Mouse (Mus musculus): ENCODE measurements around the gene Zzz3. TPM values are rescaled to one million over a fixed set of nuclear protein-coding genes. Genes with fewer than 3 reads are reported as not detected.

Gene Zzz3
- polyA plus RNA-seq, 1 experiment, result 77.3 TPM

DNA sequence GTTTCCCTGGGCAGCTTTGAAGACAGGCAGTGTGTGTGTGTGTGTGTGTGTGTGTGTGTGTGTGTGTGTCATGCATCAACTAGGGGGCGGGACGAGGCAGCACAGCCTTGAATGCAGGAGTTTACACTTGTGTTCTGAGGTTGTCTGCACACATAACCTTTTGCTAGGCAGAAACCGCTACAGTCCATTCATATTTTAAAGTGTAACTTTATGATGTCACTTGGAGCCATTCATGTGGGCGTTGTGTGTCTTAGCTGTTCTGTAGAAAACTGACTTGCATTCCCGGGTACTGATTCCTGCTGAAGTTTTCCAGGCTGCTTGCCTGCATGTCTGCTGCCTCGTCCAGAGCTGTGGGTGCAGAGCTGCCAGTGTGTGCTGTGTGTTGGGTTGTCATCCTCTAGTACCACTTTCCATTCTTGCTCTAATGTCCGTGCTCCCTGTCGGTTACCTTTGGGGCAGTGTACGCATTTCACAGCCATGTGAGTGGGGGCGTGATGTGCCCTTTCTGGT lies 66.8 kb downstream of the Zzz3 start:
- no peak for TF ChIP-seq POLR2A (IDR thresholded peaks at IDR 0.05; ENCODE audit: low read depth, low read length)
- no peak for TF ChIP-seq CTCF (IDR thresholded peaks at IDR 0.05; ENCODE audit: borderline replicate concordance, insufficient read depth, low read length)
- no peak overlapping the region for H3K4me3 ChIP-seq (ENCODE audit: insufficient read depth, low read length)
- peaks cover 11% of the 10 kb centered on the region for H3K4me1 ChIP-seq (ENCODE audit: control insufficient read depth, insufficient read depth, low read length)
- H3K27ac ChIP-seq (ENCODE audit: insufficient read depth, low read length), result peak overlapping the region; percentile 28; the same call in 1 of the 2 replicates

DNA sequence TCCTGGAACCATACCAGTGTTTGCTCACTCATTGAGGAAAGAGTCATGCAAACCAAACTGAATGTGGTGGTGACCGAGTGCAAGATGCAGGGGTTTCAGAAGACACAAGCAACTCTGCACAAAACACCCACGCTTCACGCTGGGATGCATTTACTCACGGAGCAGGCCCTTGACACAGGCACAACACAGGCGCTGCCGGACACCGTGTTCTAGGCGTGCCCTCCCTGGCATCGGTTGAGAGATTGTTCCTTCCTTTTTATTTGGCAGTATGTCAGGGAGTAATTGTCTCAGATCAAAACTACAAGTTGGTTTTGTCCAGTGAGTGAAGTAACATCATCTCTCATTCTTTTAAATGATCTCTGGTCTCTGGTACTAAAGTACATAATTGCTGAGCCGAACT lies 67.6 kb downstream of the Zzz3 start:
- Histone ChIP-seq H3K4me1 (ENCODE audit: control insufficient read depth, insufficient read depth, low read length) (peaks cover 11% of the 10 kb centered on the region), H3K27ac (ENCODE audit: insufficient read depth, low read length) (no peak overlapping the region), H3K4me3 (ENCODE audit: insufficient read depth, low read length) (no peak overlapping the region)
- TF ChIP-seq POLR2A (IDR thresholded peaks at IDR 0.05; ENCODE audit: low read depth, low read length), result no peak
- TF ChIP-seq CTCF (IDR thresholded peaks at IDR 0.05; ENCODE audit: borderline replicate concordance, insufficient read depth, low read length), result no peak

DNA sequence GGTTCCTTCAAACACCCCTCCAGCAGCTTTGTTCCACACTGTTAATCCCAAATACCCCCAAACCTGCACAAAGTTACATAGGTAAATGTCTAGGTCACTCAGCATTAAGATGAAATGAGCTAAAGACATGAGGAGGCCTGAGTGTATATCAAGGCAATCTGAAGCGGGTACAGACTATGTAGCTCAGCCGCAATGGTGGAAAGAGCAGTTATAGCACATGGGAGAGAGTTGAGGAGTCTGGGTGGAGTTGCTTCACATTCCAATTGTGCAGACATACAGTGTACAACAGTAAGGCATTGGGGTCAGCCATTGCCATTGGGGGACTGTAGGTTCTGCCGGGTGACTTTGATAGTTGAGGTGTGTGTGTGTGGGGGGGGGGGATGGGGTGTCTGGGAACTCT lies 69.2 kb downstream of the Zzz3 start:
- Histone ChIP-seq H3K4me1 (ENCODE audit: control insufficient read depth, insufficient read depth, low read length) (peaks cover 17% of the 10 kb centered on the region), H3K27ac (ENCODE audit: insufficient read depth, low read length) (no peak overlapping the region), H3K4me3 (ENCODE audit: insufficient read depth, low read length) (no peak overlapping the region)
- no peak for TF ChIP-seq CTCF (IDR thresholded peaks at IDR 0.05; ENCODE audit: borderline replicate concordance, insufficient read depth, low read length)
- no peak for TF ChIP-seq POLR2A (IDR thresholded peaks at IDR 0.05; ENCODE audit: low read depth, low read length)

DNA sequence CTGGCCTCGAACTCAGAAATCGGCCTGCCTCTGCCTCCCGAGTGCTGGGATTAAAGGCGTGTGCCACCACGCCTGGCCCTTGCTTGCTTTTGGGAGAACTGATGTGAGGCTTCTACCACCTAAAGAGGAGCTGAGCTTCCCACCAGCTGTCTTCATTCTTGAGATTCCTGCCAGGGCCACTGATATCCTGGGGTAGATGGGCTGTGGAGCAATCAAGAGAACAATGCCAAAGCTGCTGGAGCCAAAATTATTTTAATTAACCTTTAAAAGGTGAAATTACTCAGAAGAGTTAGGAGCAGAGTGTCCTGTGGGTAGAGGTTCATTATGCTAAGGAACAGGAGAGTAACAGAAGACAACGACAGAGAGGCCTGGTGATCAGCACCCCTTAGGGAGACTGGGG lies 70.1 kb downstream of the Zzz3 start:
- Histone ChIP-seq H3K4me3 (ENCODE audit: insufficient read depth, low read length) (no peak overlapping the region), H3K4me1 (ENCODE audit: control insufficient read depth, insufficient read depth, low read length) (peaks cover 17% of the 10 kb centered on the region), H3K27ac (ENCODE audit: insufficient read depth, low read length) (no peak overlapping the region)
- TF ChIP-seq CTCF (IDR thresholded peaks at IDR 0.05; ENCODE audit: borderline replicate concordance, insufficient read depth, low read length) (no peak), POLR2A (IDR thresholded peaks at IDR 0.05; ENCODE audit: low read depth, low read length) (no peak)

DNA sequence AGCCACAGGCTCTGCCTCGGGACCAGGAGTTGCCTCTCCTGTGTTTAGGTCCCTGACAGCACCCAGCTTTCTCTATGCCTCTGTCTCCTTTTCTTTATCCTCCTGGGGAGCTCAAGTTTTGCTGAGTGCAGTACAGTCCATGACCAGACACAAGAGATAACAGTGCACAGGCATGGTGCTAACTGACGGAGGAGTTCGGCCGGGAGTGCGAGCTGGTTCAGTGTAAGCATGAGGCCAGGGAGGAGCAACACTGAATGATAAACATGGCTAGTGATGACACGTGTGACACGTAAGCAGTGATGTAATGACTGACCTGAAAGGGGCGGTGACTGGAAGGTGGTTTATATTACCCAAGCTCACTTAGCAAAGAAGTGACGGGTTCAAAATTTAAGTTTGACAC lies 71.6 kb downstream of the Zzz3 start:
- Histone ChIP-seq H3K4me1 (ENCODE audit: control insufficient read depth, insufficient read depth, low read length) (peaks cover 10% of the 10 kb centered on the region), H3K27ac (ENCODE audit: insufficient read depth, low read length) (no peak overlapping the region), H3K4me3 (ENCODE audit: insufficient read depth, low read length) (no peak overlapping the region)
- TF ChIP-seq CTCF (IDR thresholded peaks at IDR 0.05; ENCODE audit: borderline replicate concordance, insufficient read depth, low read length), result no peak
- no peak for TF ChIP-seq POLR2A (IDR thresholded peaks at IDR 0.05; ENCODE audit: low read depth, low read length)

DNA sequence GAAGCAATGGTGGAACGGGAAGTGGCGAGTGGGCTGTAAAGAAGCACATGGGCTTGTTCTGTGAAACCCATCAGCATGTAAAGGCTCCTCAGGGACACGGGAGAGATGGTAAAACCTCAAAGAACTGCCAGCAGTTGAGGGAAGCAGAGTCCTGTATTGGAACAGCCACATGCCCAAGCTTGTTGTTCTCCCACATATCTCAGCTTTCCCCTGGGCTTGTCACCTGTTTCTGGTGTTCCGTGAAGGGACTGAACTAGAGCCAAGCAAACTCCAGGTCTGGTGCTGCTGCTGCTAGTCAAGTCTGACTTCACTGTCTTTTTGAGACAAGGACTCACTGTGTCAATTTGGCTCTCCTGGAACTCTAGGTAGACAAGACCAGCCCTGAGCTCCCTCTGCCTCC lies 72.0 kb downstream of the Zzz3 start:
- Histone ChIP-seq H3K27ac (ENCODE audit: insufficient read depth, low read length) (no peak overlapping the region), H3K4me3 (ENCODE audit: insufficient read depth, low read length) (no peak overlapping the region), H3K4me1 (ENCODE audit: control insufficient read depth, insufficient read depth, low read length) (peaks cover 7% of the 10 kb centered on the region)
- TF ChIP-seq CTCF (IDR thresholded peaks at IDR 0.05; ENCODE audit: borderline replicate concordance, insufficient read depth, low read length) (no peak), POLR2A (IDR thresholded peaks at IDR 0.05; ENCODE audit: low read depth, low read length) (no peak)

DNA sequence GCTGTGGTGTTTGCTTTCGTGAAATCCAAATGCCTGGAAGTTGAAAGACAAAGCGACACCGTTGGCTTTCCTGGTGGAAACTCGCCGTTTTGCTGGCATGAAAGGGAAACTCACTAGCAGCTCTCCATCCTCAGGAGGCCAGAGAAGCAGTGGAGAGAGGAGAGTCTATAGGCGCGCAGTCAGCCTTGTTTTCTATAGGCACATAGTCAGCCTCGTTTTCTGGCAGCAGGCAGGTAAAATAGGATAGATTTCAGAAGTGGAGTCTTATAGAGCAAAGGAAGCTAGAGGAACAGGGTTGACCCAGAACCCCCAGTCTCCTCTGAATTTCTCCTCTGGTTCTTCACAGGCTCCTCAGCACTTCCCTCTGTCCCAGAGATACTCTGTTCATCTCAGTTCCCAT lies 72.8 kb downstream of the Zzz3 start:
- peaks cover 7% of the 10 kb centered on the region for H3K4me1 ChIP-seq (ENCODE audit: control insufficient read depth, insufficient read depth, low read length)
- TF ChIP-seq CTCF (IDR thresholded peaks at IDR 0.05; ENCODE audit: borderline replicate concordance, insufficient read depth, low read length), result no peak
- no peak for TF ChIP-seq POLR2A (IDR thresholded peaks at IDR 0.05; ENCODE audit: low read depth, low read length)
- no peak overlapping the region for H3K27ac ChIP-seq (ENCODE audit: insufficient read depth, low read length)
- H3K4me3 ChIP-seq (ENCODE audit: insufficient read depth, low read length), result no peak overlapping the region

DNA sequence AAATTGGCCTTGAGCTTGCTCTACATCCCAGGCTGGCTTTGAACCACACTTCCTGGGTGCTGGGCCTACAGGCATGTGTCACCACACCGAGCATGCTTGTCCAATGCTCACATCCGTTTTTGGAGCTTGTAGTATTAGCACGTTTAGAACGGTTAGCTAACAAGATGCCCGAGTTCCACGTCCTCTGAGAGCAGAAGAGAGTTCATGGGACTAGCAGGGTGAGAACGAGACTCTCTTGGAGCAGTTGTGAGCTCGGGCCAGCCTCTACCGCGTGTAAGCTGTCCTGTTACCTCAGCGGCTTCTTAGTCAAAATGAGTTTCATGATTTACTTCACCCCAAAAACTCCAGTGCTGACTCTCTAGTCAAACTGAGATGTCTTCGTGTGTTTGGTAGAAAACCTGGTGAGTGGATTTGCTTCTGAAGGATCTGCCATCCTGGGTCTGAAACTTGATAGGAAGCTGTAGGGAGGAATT lies 73.3 kb downstream of the Zzz3 start:
- H3K27ac ChIP-seq (ENCODE audit: insufficient read depth, low read length), result peak overlapping the region; percentile 50
- TF ChIP-seq POLR2A (IDR thresholded peaks at IDR 0.05; ENCODE audit: low read depth, low read length) (no peak), CTCF (IDR thresholded peaks at IDR 0.05; ENCODE audit: borderline replicate concordance, insufficient read depth, low read length) (no peak)
- H3K4me1 ChIP-seq (ENCODE audit: control insufficient read depth, insufficient read depth, low read length), result peaks cover 7% of the 10 kb centered on the region

DNA sequence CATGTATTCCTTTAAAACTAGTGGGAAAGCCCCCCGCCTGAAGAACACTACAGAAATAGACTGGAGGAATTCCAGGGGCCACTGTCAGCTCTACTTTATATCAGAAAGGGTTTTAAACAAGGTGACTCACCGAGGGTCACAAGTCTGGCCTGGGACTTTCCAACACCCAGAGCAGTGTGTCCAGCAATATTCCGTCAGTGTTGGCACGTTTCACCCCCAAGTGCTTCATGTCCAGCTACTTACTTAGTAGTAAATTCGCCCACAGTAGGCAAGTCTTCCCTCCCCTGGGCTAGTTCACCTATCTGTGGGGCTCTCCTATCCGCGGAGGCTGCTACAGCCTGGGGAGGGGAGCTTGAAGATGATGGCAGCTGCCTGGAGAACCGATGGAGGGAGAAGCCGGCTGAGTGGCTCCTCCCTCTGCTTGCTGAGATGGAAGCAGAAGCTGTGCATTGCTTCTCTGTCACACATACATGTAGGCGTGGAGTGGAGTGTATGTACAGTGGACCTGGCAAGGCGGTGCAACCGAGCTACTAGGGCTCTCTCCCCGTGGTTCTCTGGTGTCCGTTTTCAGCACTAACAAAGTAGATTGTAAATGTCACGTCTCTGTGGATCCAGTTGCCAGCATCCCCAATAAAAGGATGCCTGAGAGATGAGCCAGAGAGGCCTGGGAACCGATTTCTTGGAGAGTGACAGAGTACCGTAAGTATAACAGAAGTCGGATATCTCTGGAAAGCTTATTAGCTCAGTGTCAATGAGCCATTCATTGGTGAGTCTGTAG lies 74.3 kb downstream of the Zzz3 start:
- Histone ChIP-seq H3K4me3 (ENCODE audit: insufficient read depth, low read length) (no peak overlapping the region), H3K27ac (ENCODE audit: insufficient read depth, low read length) (peak overlapping the region; percentile 50), H3K4me1 (ENCODE audit: control insufficient read depth, insufficient read depth, low read length) (peaks cover 7% of the 10 kb centered on the region)
- TF ChIP-seq CTCF (IDR thresholded peaks at IDR 0.05; ENCODE audit: borderline replicate concordance, insufficient read depth, low read length) (no peak), POLR2A (IDR thresholded peaks at IDR 0.05; ENCODE audit: low read depth, low read length) (no peak)

More for the DNA sequence above, 73.3 kb downstream of the Zzz3 start:
- H3K4me3 ChIP-seq (ENCODE audit: insufficient read depth, low read length), result no peak overlapping the region

DNA sequence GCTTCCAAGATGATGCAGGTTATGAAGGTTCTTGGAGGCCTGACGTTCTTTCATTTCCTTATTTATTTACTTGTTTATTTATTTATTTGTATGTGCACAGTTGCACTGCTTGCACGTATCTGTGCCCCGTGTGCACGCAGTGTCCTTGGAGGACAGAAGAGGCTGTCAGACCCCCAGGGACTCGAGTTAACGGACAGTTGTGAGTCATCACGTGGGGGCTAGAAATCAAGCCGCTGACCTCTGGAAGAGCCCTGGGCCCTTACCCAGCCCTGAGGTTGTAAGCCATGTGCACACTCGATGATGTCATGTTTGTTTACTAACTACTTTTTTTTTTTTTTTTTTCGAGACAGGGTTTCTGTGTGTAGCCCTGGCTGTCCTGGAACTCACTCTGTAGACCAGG lies 75.1 kb downstream of the Zzz3 start:
- no peak for TF ChIP-seq POLR2A (IDR thresholded peaks at IDR 0.05; ENCODE audit: low read depth, low read length)
- Histone ChIP-seq H3K4me1 (ENCODE audit: control insufficient read depth, insufficient read depth, low read length) (peaks cover 7% of the 10 kb centered on the region), H3K4me3 (ENCODE audit: insufficient read depth, low read length) (no peak overlapping the region), H3K27ac (ENCODE audit: insufficient read depth, low read length) (no peak overlapping the region)
